In genomic region chr9:59617307-59617973, GRCm38 (mm10) we compare ENCODE assay signal across 7 mouse cellular contexts. TPM values are rescaled to one million over a fixed set of nuclear protein-coding genes. Genes with fewer than 3 reads are reported as not detected.
DNase-seq lines count a peak whose midpoint lies in the region; ATAC-seq and TF ChIP-seq lines count a peak whose summit lies in the region.

No protein-coding gene starts in this region.

- peak; percentile 64; the same call in 1 of the 2 replicates for ATAC-seq in lung, embryonic 15.5 days (ENCODE audit: borderline replicate concordance, extremely low read depth, low FRiP score, low TSS enrichment)
- ATAC-seq in heart, embryonic 16.5 days (replicated peaks; ENCODE audit: extremely low read depth, insufficient read depth, low FRiP score): no peak; the same call in 1 of the 2 replicates
- ATAC-seq in lung, embryonic 16.5 days (ENCODE audit: low read depth): peak; percentile 36; the same call in 1 of the 2 replicates
- no peak for ATAC-seq in stomach, postnatal 0 days (ENCODE audit: low FRiP score, low TSS enrichment)

- no peak for TF ChIP-seq CTCF in cortical plate, adult 2 months (IDR thresholded peaks at IDR 0.05; ENCODE audit: extremely low read depth, insufficient read depth, low read length)
- TF ChIP-seq CTCF in stomach, postnatal 0 days (IDR thresholded peaks at IDR 0.05; ENCODE audit: low read depth): no peak

- no peak for TF ChIP-seq POLR2A in cortical plate, adult 2 months (IDR thresholded peaks at IDR 0.05; ENCODE audit: extremely low read depth, insufficient read depth, low read length)

- no peak for TF ChIP-seq EP300 in stomach, postnatal 0 days (optimal IDR thresholded peaks at IDR 0.05)

- peaks cover 9% of the 10 kb centered on the region for H3K4me1 ChIP-seq in lung, embryonic 15.5 days
- peaks cover 2% of the 10 kb centered on the region; the same call in 1 of the 2 replicates for H3K4me1 ChIP-seq in cortical plate, adult 2 months (ENCODE audit: control insufficient read depth, insufficient read depth, low read length)
- H3K4me1 ChIP-seq in heart, embryonic 16.5 days (ENCODE audit: control insufficient read depth, insufficient read depth, low read length): peaks cover 15% of the 10 kb centered on the region
- H3K4me1 ChIP-seq in lung, embryonic 16.5 days (replicated peaks; ENCODE audit: control insufficient read depth, insufficient read depth, low read length): peaks cover 4% of the 10 kb centered on the region; the same call in 1 of the 2 replicates
- no peaks in the 10 kb centered on the region for H3K4me1 ChIP-seq in stomach, postnatal 0 days (replicated peaks; ENCODE audit: control insufficient read depth, insufficient read depth)

- H3K4me2 ChIP-seq in lung, embryonic 15.5 days: peak overlapping the region; percentile 59
- H3K4me2 ChIP-seq in heart, embryonic 16.5 days (ENCODE audit: low read depth, low read length): peak overlapping the region; percentile 82
- H3K4me2 ChIP-seq in lung, embryonic 16.5 days (ENCODE audit: low read depth, low read length): peak overlapping the region; percentile 66
- peak overlapping the region; percentile 75 for H3K4me2 ChIP-seq in stomach, postnatal 0 days (replicated peaks; ENCODE audit: low read depth)

- peak overlapping the region; percentile 91 for H3K4me3 ChIP-seq in lung, embryonic 15.5 days
- peak overlapping the region; percentile 93 for H3K4me3 ChIP-seq in cortical plate, adult 2 months (ENCODE audit: insufficient read depth, low read length)
- H3K4me3 ChIP-seq in heart, embryonic 16.5 days (ENCODE audit: low read length): peak overlapping the region; percentile 83
- H3K4me3 ChIP-seq in lung, embryonic 16.5 days (ENCODE audit: low read length): peak overlapping the region; percentile 89
- H3K4me3 ChIP-seq in stomach, postnatal 0 days (ENCODE audit: low read depth, low read length): peak overlapping the region; percentile 89

- H3K27me3 ChIP-seq in lung, embryonic 15.5 days: no peaks in the 10 kb centered on the region
- no peaks in the 10 kb centered on the region for H3K27me3 ChIP-seq in heart, embryonic 16.5 days (ENCODE audit: control insufficient read depth, insufficient read depth, low read length)
- no peaks in the 10 kb centered on the region for H3K27me3 ChIP-seq in lung, embryonic 16.5 days (ENCODE audit: control insufficient read depth, insufficient read depth, low read depth, low read length)
- no peaks in the 10 kb centered on the region for H3K27me3 ChIP-seq in stomach, postnatal 0 days (ENCODE audit: control insufficient read depth, insufficient read depth, low read length)

- peaks cover 4% of the 10 kb centered on the region; the same call in 1 of the 2 replicates for H3K36me3 ChIP-seq in lung, embryonic 15.5 days
- peaks cover 4% of the 10 kb centered on the region for H3K36me3 ChIP-seq in heart, embryonic 16.5 days (ENCODE audit: control insufficient read depth, insufficient read depth)
- peaks cover 2% of the 10 kb centered on the region; the same call in 1 of the 2 replicates for H3K36me3 ChIP-seq in lung, embryonic 16.5 days (ENCODE audit: control insufficient read depth, insufficient read depth, low read length)
- 0 out of 2 replicates have a peak, but pooled peaks cover 2% of the 10 kb centered on the region for H3K36me3 ChIP-seq in stomach, postnatal 0 days (ENCODE audit: control insufficient read depth, insufficient read depth, low read length)

- no peaks in the 10 kb centered on the region for H3K9me3 ChIP-seq in lung, embryonic 15.5 days
- H3K9me3 ChIP-seq in heart, embryonic 16.5 days (replicated peaks; ENCODE audit: control insufficient read depth, low read length): no peaks in the 10 kb centered on the region
- no peaks in the 10 kb centered on the region for H3K9me3 ChIP-seq in lung, embryonic 16.5 days (ENCODE audit: control insufficient read depth, low read length)
- H3K9me3 ChIP-seq in stomach, postnatal 0 days (ENCODE audit: control insufficient read depth, low read length): no peaks in the 10 kb centered on the region

- no peak for DNase-seq in lung, postnatal 4 days
- no peak for DNase-seq in stomach, postnatal 0 days (ENCODE audit: low spot score)
- DNase-seq in left cerebral cortex, adult 11 months (ENCODE audit: low spot score): no peak

- H3K27ac ChIP-seq in lung, embryonic 15.5 days: peak overlapping the region; percentile 94
- H3K27ac ChIP-seq in cortical plate, adult 2 months (ENCODE audit: insufficient read depth, low read length): peak overlapping the region; percentile 31
- H3K27ac ChIP-seq in heart, embryonic 16.5 days (ENCODE audit: low read length): peak overlapping the region; percentile 92
- peak overlapping the region; percentile 97 for H3K27ac ChIP-seq in lung, embryonic 16.5 days (ENCODE audit: low read length)
- H3K27ac ChIP-seq in stomach, postnatal 0 days (replicated peaks): peak overlapping the region; percentile 92

- peak overlapping the region; percentile 88 for H3K9ac ChIP-seq in lung, embryonic 15.5 days
- H3K9ac ChIP-seq in heart, embryonic 16.5 days (ENCODE audit: low read length): peak overlapping the region; percentile 91
- H3K9ac ChIP-seq in lung, embryonic 16.5 days (ENCODE audit: low read length): peak overlapping the region; percentile 92
- H3K9ac ChIP-seq in stomach, postnatal 0 days (ENCODE audit: low read length): peak overlapping the region; percentile 86

- WGBS in lung, embryonic 15.5 days: under 1% methylated on average over 56 of the region's 58 CpGs
- under 1% methylated on average over 57 of the region's 58 CpGs for WGBS in heart, embryonic 16.5 days
- under 1% methylated on average over 44 of the region's 58 CpGs for WGBS in lung, embryonic 16.5 days
- WGBS in stomach, postnatal 0 days: 1% methylated on average over 44 of the region's 58 CpGs

RNA-seq across cellular contexts. Expression of gene Parp6, which starts 0.4 kb away (rescaled TPM):
- polyA plus RNA-seq in lung, embryonic 15.5 days (2015; fragmentation: Nextera tagmentation; extraction: Ambion mirVana): 18.3 and 21.6 TPM in 2 replicates
- 199 and 202 TPM in 2 replicates for polyA plus RNA-seq in cortical plate, adult 2 months (2012; rRNA removed)
- polyA plus RNA-seq in heart, embryonic 16.5 days (2015; fragmentation: Nextera tagmentation; extraction: Ambion mirVana): 21.1 and 24.1 TPM in 2 replicates
- polyA plus RNA-seq in lung, embryonic 16.5 days (2015; fragmentation: Nextera tagmentation; extraction: Ambion mirVana): 22.6 and 23.7 TPM in 2 replicates
- 13.3 and 14.9 TPM in 2 replicates for polyA plus RNA-seq in stomach, postnatal 0 days (2015; fragmentation: Nextera tagmentation; extraction: Ambion mirVana)

RNA-seq across cellular contexts. Expression of gene Pkm, which starts 38.7 kb away (rescaled TPM):
- polyA plus RNA-seq in lung, embryonic 15.5 days (2015; fragmentation: Nextera tagmentation; extraction: Ambion mirVana): 1,403 and 1,442 TPM in 2 replicates
- 1,537 and 1,545 TPM in 2 replicates for polyA plus RNA-seq in cortical plate, adult 2 months (2012; rRNA removed)
- 1,977 and 2,080 TPM in 2 replicates for polyA plus RNA-seq in heart, embryonic 16.5 days (2015; fragmentation: Nextera tagmentation; extraction: Ambion mirVana)
- polyA plus RNA-seq in lung, embryonic 16.5 days (2015; fragmentation: Nextera tagmentation; extraction: Ambion mirVana): 1,125 and 1,193 TPM in 2 replicates
- 472 and 500 TPM in 2 replicates for polyA plus RNA-seq in stomach, postnatal 0 days (2015; fragmentation: Nextera tagmentation; extraction: Ambion mirVana)

RNA-seq across cellular contexts. Expression of gene Celf6, which starts 39.7 kb away (rescaled TPM):
- 0.24 and 0.51 TPM in 2 replicates for polyA plus RNA-seq in lung, embryonic 15.5 days (2015; fragmentation: Nextera tagmentation; extraction: Ambion mirVana)
- polyA plus RNA-seq in cortical plate, adult 2 months (2012; rRNA removed): 11.7 and 14.3 TPM in 2 replicates
- polyA plus RNA-seq in heart, embryonic 16.5 days (2015; fragmentation: Nextera tagmentation; extraction: Ambion mirVana): 0.17 and 0.35 TPM in 2 replicates
- 0.43 and 0.55 TPM in 2 replicates for polyA plus RNA-seq in lung, embryonic 16.5 days (2015; fragmentation: Nextera tagmentation; extraction: Ambion mirVana)
- 4.5 and 4.8 TPM in 2 replicates for polyA plus RNA-seq in stomach, postnatal 0 days (2015; fragmentation: Nextera tagmentation; extraction: Ambion mirVana)

Comparison
In these comparisons a context has a peak if more than half of its experiments do, and no peak if none do; other contexts are left out.
1. ATAC-seq: peak in lung, embryonic 15.5 days (single experiment) and lung, embryonic 16.5 days (single experiment); none in heart, embryonic 16.5 days (single experiment) and stomach, postnatal 0 days (single experiment).
2. H3K27ac ChIP-seq: peak in every context shown above with its lines; median percentile 97 in lung, embryonic 16.5 days; 94 in lung, embryonic 15.5 days; 92 in heart, embryonic 16.5 days; 92 in stomach, postnatal 0 days; 31 in cortical plate, adult 2 months.
3. Peak in every context shown above with its lines, with median percentiles within 50 percentile points of each other: H3K4me2 ChIP-seq, H3K4me3 ChIP-seq and H3K9ac ChIP-seq.